Mouse (Mus musculus): Measurements from ENCODE around the gene Ldb2. TPM values are rescaled to one million over a fixed set of nuclear protein-coding genes. Genes with fewer than 3 reads are reported as not detected.

Gene Ldb2
- total and polyA plus RNA-seq, 3 experiments: not detected

GRCm38 (mm10) chr5:44693674-44694073 is 105.8 kb downstream of the Ldb2 start:
- H3K4me1 ChIP-seq (ENCODE audit: control insufficient read depth in 1 of 2, insufficient read depth in 2 of 2, low read length in 2 of 2): no peaks in the 10 kb centered on the region
- no peak overlapping the region for H3K9ac ChIP-seq (ENCODE audit: control insufficient read depth, low read depth, low read length, poor library complexity, severe bottlenecking)
- no peak for DNase-seq (ENCODE audit: low read depth, low spot score)
- no peaks in the 10 kb centered on the region for H3K79me2 ChIP-seq (ENCODE audit: control insufficient read depth, insufficient read depth, low read length, poor library complexity)
- H3K27me3 ChIP-seq (ENCODE audit: control insufficient read depth in 1 of 2, insufficient read depth in 2 of 2, low read length in 2 of 2): no peaks in the 10 kb centered on the region
- TF ChIP-seq MEF2A (IDR thresholded peaks at IDR 0.05; ENCODE audit: extremely low read depth, insufficient replicate concordance, low read depth, low read length, poor library complexity, severe bottlenecking) (no peak), CHD1 (IDR thresholded peaks at IDR 0.05; ENCODE audit: low read depth, low read length) (no peak), CHD2 (IDR thresholded peaks at IDR 0.05; ENCODE audit: low read length) (no peak), RCOR1 (IDR thresholded peaks at IDR 0.05; ENCODE audit: low read depth, low read length) (no peak), UBTF (IDR thresholded peaks at IDR 0.05; ENCODE audit: borderline replicate concordance, insufficient read depth, low read depth, low read length) (no peak), TAL1 (IDR thresholded peaks at IDR 0.05; ENCODE audit: low read length) (no peak), SMC3 (IDR thresholded peaks at IDR 0.05; ENCODE audit: low read depth, low read length) (no peak), NELFE (IDR thresholded peaks at IDR 0.05; ENCODE audit: low read depth, low read length) (no peak), RAD21 (IDR thresholded peaks at IDR 0.05; ENCODE audit: low read depth, low read length) (no peak), ZKSCAN1 (IDR thresholded peaks at IDR 0.05; ENCODE audit: low read depth, low read length) (no peak), USF1 (IDR thresholded peaks at IDR 0.05; ENCODE audit: low read depth, low read length) (no peak), MYC (IDR thresholded peaks at IDR 0.05; ENCODE audit: low read depth, low read length) (no peak), MAFK (IDR thresholded peaks at IDR 0.05; ENCODE audit: borderline replicate concordance, low read depth, low read length) (no peak), EP300 (IDR thresholded peaks at IDR 0.05; ENCODE audit: low read depth in 1 of 2, low read length in 2 of 2) (no peak), ZC3H11A (IDR thresholded peaks at IDR 0.05; ENCODE audit: low read depth, low read length) (no peak), POLR2AphosphoS5 (IDR thresholded peaks at IDR 0.05; ENCODE audit: borderline replicate concordance, low read depth, low read length) (no peak), MAX (IDR thresholded peaks at IDR 0.05; ENCODE audit: low read length) (no peak), KAT2A (conservative IDR thresholded peaks at IDR 0.05; ENCODE audit: low read depth, low read length) (no peak), POLR2AphosphoS2 (IDR thresholded peaks at IDR 0.05; ENCODE audit: low read length) (no peak)
- H3K36me3 ChIP-seq (ENCODE audit: control insufficient read depth in 1 of 2, insufficient read depth in 2 of 2, low read length in 2 of 2): no peaks in the 10 kb centered on the region
- H3K4me3 ChIP-seq (ENCODE audit: control insufficient read depth in 1 of 2, insufficient read depth in 1 of 2, low read depth in 2 of 2, low read length in 2 of 2): no peak overlapping the region
- H3K9me3 ChIP-seq (replicated peaks; ENCODE audit: insufficient read depth, low read length): no peaks in the 10 kb centered on the region
- H3K27ac ChIP-seq (ENCODE audit: control insufficient read depth, low read depth, low read length): no peak overlapping the region

- no peak for DNase-seq (ENCODE audit: low read depth, low spot score)
- Histone ChIP-seq H3K79me2 (ENCODE audit: control insufficient read depth, insufficient read depth, low read length, poor library complexity) (no peaks in the 10 kb centered on the region), H3K27ac (ENCODE audit: control insufficient read depth, low read depth, low read length) (no peak overlapping the region), H3K36me3 (ENCODE audit: control insufficient read depth in 1 of 2, insufficient read depth in 2 of 2, low read length in 2 of 2) (no peaks in the 10 kb centered on the region), H3K27me3 (ENCODE audit: control insufficient read depth in 1 of 2, insufficient read depth in 2 of 2, low read length in 2 of 2) (no peaks in the 10 kb centered on the region), H3K9ac (ENCODE audit: control insufficient read depth, low read depth, low read length, poor library complexity, severe bottlenecking) (no peak overlapping the region), H3K4me1 (ENCODE audit: control insufficient read depth in 1 of 2, insufficient read depth in 2 of 2, low read length in 2 of 2) (no peaks in the 10 kb centered on the region), H3K4me3 (ENCODE audit: control insufficient read depth in 1 of 2, insufficient read depth in 1 of 2, low read depth in 2 of 2, low read length in 2 of 2) (no peak overlapping the region), H3K9me3 (replicated peaks; ENCODE audit: insufficient read depth, low read length) (no peaks in the 10 kb centered on the region)
- TF ChIP-seq MXI1 (IDR thresholded peaks at IDR 0.05; ENCODE audit: low read depth, low read length) (no peak), UBTF (IDR thresholded peaks at IDR 0.05; ENCODE audit: borderline replicate concordance, insufficient read depth, low read depth, low read length) (no peak), HCFC1 (IDR thresholded peaks at IDR 0.05; ENCODE audit: low read depth, low read length) (no peak), MAZ (IDR thresholded peaks at IDR 0.05; ENCODE audit: low read depth, low read length) (no peak), ELF1 (IDR thresholded peaks at IDR 0.05; ENCODE audit: low read depth, low read length) (no peak), CHD1 (IDR thresholded peaks at IDR 0.05; ENCODE audit: low read depth, low read length) (no peak), CHD2 (IDR thresholded peaks at IDR 0.05; ENCODE audit: low read length) (no peak), ZKSCAN1 (IDR thresholded peaks at IDR 0.05; ENCODE audit: low read depth, low read length) (no peak), BHLHE40 (IDR thresholded peaks at IDR 0.05; ENCODE audit: borderline replicate concordance, low read depth, low read length) (no peak), USF2 (IDR thresholded peaks at IDR 0.05; ENCODE audit: borderline replicate concordance in 1 of 2, insufficient read depth in 1 of 2, low read depth in 1 of 2, low read length in 2 of 2) (no peak), JUND (IDR thresholded peaks at IDR 0.05; ENCODE audit: low read depth, low read length) (no peak), POLR2AphosphoS2 (IDR thresholded peaks at IDR 0.05; ENCODE audit: low read length) (no peak), MAX (IDR thresholded peaks at IDR 0.05; ENCODE audit: low read length) (no peak), ZC3H11A (IDR thresholded peaks at IDR 0.05; ENCODE audit: low read depth, low read length) (no peak)
Measured at GRCm38 (mm10) chr5:44686344-44686743, 113.1 kb downstream of the Ldb2 start.
